ENCODE assay signal across 17 mouse cellular contexts in the genomic region with DNA sequence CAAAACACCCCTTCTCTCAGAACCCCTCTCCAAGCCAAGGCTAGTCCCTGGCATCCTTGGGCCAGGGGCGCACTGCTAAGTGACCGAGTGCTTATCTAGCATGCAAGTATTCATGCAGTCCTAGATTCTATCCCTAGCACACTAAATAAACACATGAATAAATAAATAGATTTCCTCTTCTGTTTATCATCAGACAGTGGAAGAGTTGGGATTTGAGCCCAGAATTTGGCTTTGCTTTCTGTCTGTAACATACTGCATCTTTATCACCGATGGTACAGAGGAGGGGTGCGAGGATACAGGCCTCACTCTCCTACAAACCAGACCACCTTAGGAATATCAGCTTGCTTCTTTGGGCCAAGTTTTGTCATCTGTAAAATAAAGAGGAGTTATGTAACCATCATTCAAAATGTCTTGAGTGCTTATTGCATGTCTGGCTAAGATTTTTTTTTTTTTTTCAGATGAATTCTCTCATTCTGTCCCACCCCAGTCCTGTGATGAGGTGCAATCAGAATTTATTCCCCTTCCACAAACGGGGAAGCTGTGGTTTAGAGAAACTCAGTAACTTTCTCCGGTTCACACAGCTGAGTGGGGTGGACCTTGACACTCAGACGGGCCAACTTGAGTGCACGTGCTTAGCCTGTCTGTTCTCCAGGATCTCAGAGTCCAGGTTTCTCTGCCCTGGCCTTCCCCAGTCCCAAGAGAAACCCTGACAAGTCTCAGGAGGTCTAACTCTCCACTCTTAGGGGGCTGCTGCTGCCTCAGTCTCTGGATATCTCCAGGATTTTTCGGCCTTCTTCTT. TPM values are rescaled to one million over a fixed set of nuclear protein-coding genes. Genes with fewer than 3 reads are reported as not detected.
DNase-seq lines count a peak whose midpoint lies in the region; ATAC-seq and TF ChIP-seq lines count a peak whose summit lies in the region.
"Had no signal": no experiment of that assay in that cellular context is flagged by ENCODE, and none has a peak within 500 bp of the region (broad histone marks: within the 10 kb centered on the region; RNA-seq: fewer than 3 reads in every experiment).

No protein-coding gene starts in this region.

- no peak overlapping the region for H3K4me2 ChIP-seq in liver, embryonic 12.5 days
- no peak overlapping the region for H3K4me2 ChIP-seq in intestine, embryonic 15.5 days (replicated peaks)
- H3K4me2 ChIP-seq: embryonic facial prominence, embryonic 13.5 days; hindbrain, embryonic 13.5 days; midbrain, embryonic 12.5 days; neural tube, embryonic 15.5 days had no signal

- DNase-seq in liver, adult 2 months (ENCODE audit: extremely low read depth, low read depth, low spot score): peak; percentile 88
- peak; percentile 74 to 88 for DNase-seq in kidney, postnatal 25 days
- DNase-seq in forebrain, embryonic 10.5 days (ENCODE audit: extremely low spot score, low spot score): no peak
- no peak for DNase-seq in gastrocnemius, postnatal 10 days
- DNase-seq: adrenal gland, postnatal 25 days; cerebellum, adult 2 months; heart, postnatal 10 days; liver; thymus, adult 2 months had no signal

- no peak overlapping the region for H3K9ac ChIP-seq in liver, adult 2 months (ENCODE audit: low read depth, low read length)
- H3K9ac ChIP-seq in liver, embryonic 12.5 days: no peak overlapping the region
- H3K9ac ChIP-seq in intestine, embryonic 15.5 days: no peak overlapping the region
- H3K9ac ChIP-seq: embryonic facial prominence, embryonic 13.5 days; hindbrain, embryonic 13.5 days; midbrain, embryonic 12.5 days; neural tube, embryonic 15.5 days had no signal

- no peak for ATAC-seq in liver, embryonic 12.5 days
- ATAC-seq in granulocyte monocyte progenitor cell, adult 5-6 weeks (replicated peaks; ENCODE audit: poor library complexity, severe bottlenecking): peak; percentile 87
- ATAC-seq in intestine, embryonic 15.5 days: peak; percentile 81

- peak overlapping the region; percentile 80 for H3K27ac ChIP-seq in liver, adult 2 months (replicated peaks; ENCODE audit: insufficient read depth, low read depth, low read length)
- H3K27ac ChIP-seq in liver, embryonic 12.5 days: no peak overlapping the region
- 0 out of 2 replicates have a peak overlapping the region, but pooled peaks have one; percentile 1 for H3K27ac ChIP-seq in intestine, embryonic 15.5 days
- no peak overlapping the region for H3K27ac ChIP-seq in forebrain, embryonic 10.5 days
- H3K27ac ChIP-seq: embryonic facial prominence, embryonic 13.5 days; hindbrain, embryonic 13.5 days; midbrain, embryonic 12.5 days; neural tube, embryonic 15.5 days had no signal

- no peaks in the 10 kb centered on the region for H3K27me3 ChIP-seq in liver, adult 2 months (ENCODE audit: control insufficient read depth, insufficient read depth, low read length)
- H3K27me3 ChIP-seq in liver, embryonic 12.5 days (replicated peaks): peaks cover 24% of the 10 kb centered on the region
- peaks cover 5% of the 10 kb centered on the region for H3K27me3 ChIP-seq in intestine, embryonic 15.5 days (replicated peaks)
- peaks cover 21% of the 10 kb centered on the region for H3K27me3 ChIP-seq in forebrain, embryonic 10.5 days (ENCODE audit: poor library complexity, severe bottlenecking)

- H3K79me2 ChIP-seq in liver, adult 2 months (ENCODE audit: control insufficient read depth, insufficient read depth, low read length): no peaks in the 10 kb centered on the region

- TF ChIP-seq CTCF in liver, adult 2 months (IDR thresholded peaks at IDR 0.05; ENCODE audit: low read depth, low read length): no peak

- WGBS in liver, adult 2 months: 38% methylated on average over 9 of the region's 9 CpGs
- 50% methylated on average over 9 of the region's 9 CpGs for WGBS in liver, embryonic 12.5 days (ENCODE audit: insufficient replicate concordance)
- WGBS in intestine, embryonic 15.5 days: 64% methylated on average over 9 of the region's 9 CpGs
- WGBS in forebrain, embryonic 10.5 days: 88% methylated on average over 9 of the region's 9 CpGs

- no peak for TF ChIP-seq POLR2A in liver, adult 2 months (IDR thresholded peaks at IDR 0.05; ENCODE audit: extremely low read depth, insufficient read depth, low read length)

- peaks cover 16% of the 10 kb centered on the region for H3K4me1 ChIP-seq in liver, adult 2 months (ENCODE audit: control insufficient read depth, insufficient read depth, low read length)
- H3K4me1 ChIP-seq in liver, embryonic 12.5 days: no peaks in the 10 kb centered on the region
- H3K4me1 ChIP-seq in intestine, embryonic 15.5 days (replicated peaks): no peaks in the 10 kb centered on the region
- peaks cover 6% of the 10 kb centered on the region for H3K4me1 ChIP-seq in forebrain, embryonic 10.5 days
- H3K4me1 ChIP-seq: hindbrain, embryonic 13.5 days; neural tube, embryonic 15.5 days had no signal

- no peaks in the 10 kb centered on the region for H3K9me3 ChIP-seq in liver, embryonic 12.5 days (replicated peaks)
- no peaks in the 10 kb centered on the region; the same call in 1 of the 2 replicates for H3K9me3 ChIP-seq in intestine, embryonic 15.5 days
- H3K9me3 ChIP-seq in forebrain, embryonic 10.5 days: no peaks in the 10 kb centered on the region; the same call in 1 of the 2 replicates
- H3K9me3 ChIP-seq: hindbrain, embryonic 13.5 days; midbrain, embryonic 12.5 days had no signal

- no peak overlapping the region for H3K4me3 ChIP-seq in liver, adult 2 months (ENCODE audit: insufficient read depth, low read depth, low read length)
- no peak overlapping the region for H3K4me3 ChIP-seq in liver, embryonic 12.5 days
- H3K4me3 ChIP-seq in intestine, embryonic 15.5 days (replicated peaks): no peak overlapping the region
- H3K4me3 ChIP-seq in forebrain, embryonic 10.5 days: no peak overlapping the region
- H3K4me3 ChIP-seq: embryonic facial prominence, embryonic 13.5 days; hindbrain, embryonic 13.5 days; midbrain, embryonic 12.5 days; neural tube, embryonic 15.5 days had no signal

- H3K36me3 ChIP-seq in liver, adult 2 months (ENCODE audit: control insufficient read depth, insufficient read depth, low read length): no peaks in the 10 kb centered on the region
- no peaks in the 10 kb centered on the region for H3K36me3 ChIP-seq in liver, embryonic 12.5 days
- H3K36me3 ChIP-seq in intestine, embryonic 15.5 days: no peaks in the 10 kb centered on the region
- no peaks in the 10 kb centered on the region for H3K36me3 ChIP-seq in forebrain, embryonic 10.5 days (replicated peaks)
- H3K36me3 ChIP-seq: embryonic facial prominence, embryonic 13.5 days; hindbrain, embryonic 13.5 days; midbrain, embryonic 12.5 days; neural tube, embryonic 15.5 days had no signal

RNA-seq across cellular contexts. Expression of gene Fbp1, which starts 5.2 kb away (rescaled TPM):
- 1,448 and 1,888 TPM in 2 replicates for total RNA-seq in liver, adult 2 months (2014; rRNA removed)
- polyA plus RNA-seq in liver, adult 2 months (2012; rRNA removed): 1,550 and 1,804 TPM in 2 replicates
- not detected in 2 replicates for polyA plus RNA-seq in liver, embryonic 12.5 days (2016; fragmentation: Nextera tagmentation; extraction: Ambion mirVana)
- total RNA-seq in granulocyte monocyte progenitor cell, adult 5-6 weeks (2014; fragmentation: Nextera tagmentation): 9.1 and 15.6 TPM in 2 replicates
- 16.6 and 19.3 TPM in 2 replicates for total RNA-seq in granulocyte monocyte progenitor cell, adult 5-6 weeks (2017)
- 2.2 and 4.0 TPM in 2 replicates for polyA plus RNA-seq in intestine, embryonic 15.5 days (2015; fragmentation: Nextera tagmentation; extraction: Ambion mirVana)
- not detected in 2 replicates for polyA plus RNA-seq in forebrain, embryonic 10.5 days (2016; fragmentation: Nextera tagmentation; extraction: Ambion mirVana)
- under 1 TPM in 1 of 2 experiments, not detected in 1; 0.54 TPM for total RNA-seq in gastrocnemius, postnatal 10 days (2021)
- total RNA-seq: heart, postnatal 10 days had no signal
- polyA plus RNA-seq: cerebellum, adult 2 months; midbrain, embryonic 12.5 days had no signal

RNA-seq across cellular contexts. Expression of gene Fbp2, which starts 35.0 kb away (rescaled TPM):
- 0.09 TPM in 1 of 2 replicates, not detected in the other for total RNA-seq in liver, adult 2 months (2014; rRNA removed)
- polyA plus RNA-seq in liver, adult 2 months (2012; rRNA removed): 0.09 and 0.10 TPM in 2 replicates
- not detected in 2 replicates for polyA plus RNA-seq in liver, embryonic 12.5 days (2016; fragmentation: Nextera tagmentation; extraction: Ambion mirVana)
- total RNA-seq in granulocyte monocyte progenitor cell, adult 5-6 weeks (2014; fragmentation: Nextera tagmentation): not detected in 2 replicates
- total RNA-seq in granulocyte monocyte progenitor cell, adult 5-6 weeks (2017): not detected in 2 replicates
- 246 and 281 TPM in 2 replicates for polyA plus RNA-seq in intestine, embryonic 15.5 days (2015; fragmentation: Nextera tagmentation; extraction: Ambion mirVana)
- polyA plus RNA-seq in forebrain, embryonic 10.5 days (2016; fragmentation: Nextera tagmentation; extraction: Ambion mirVana): 0.10 TPM in 1 of 2 replicates, not detected in the other
- 100 to 1,000 TPM; 156 to 173 TPM for total RNA-seq in gastrocnemius, postnatal 10 days (2021)
- total RNA-seq: left cerebral cortex, postnatal 36 days had no signal
- polyA plus RNA-seq: cerebellum, adult 2 months; midbrain, embryonic 12.5 days had no signal

Comparison
In these comparisons a context has a peak if more than half of its experiments do, and no peak if none do; other contexts are left out.
1. H3K27ac ChIP-seq: peak in liver, adult 2 months (single experiment) and intestine, embryonic 15.5 days (single experiment); none in liver, embryonic 12.5 days (single experiment) and forebrain, embryonic 10.5 days (single experiment).
2. RNA of gene Fbp1, which starts 5.2 kb away (polyA plus RNA-seq): 1,550 to 1,804 TPM in liver, adult 2 months; 2.2 to 4.0 TPM in intestine, embryonic 15.5 days, not detected in liver, embryonic 12.5 days and not detected in forebrain, embryonic 10.5 days; every median in the first group is over 100 times any median in the second.
3. DNase-seq: peak in liver, adult 2 months (single experiment) and kidney, postnatal 25 days (2 of 2); none in forebrain, embryonic 10.5 days (single experiment) and gastrocnemius, postnatal 10 days (single experiment).
4. RNA of gene Fbp2, which starts 35.0 kb away (polyA plus RNA-seq): 246 to 281 TPM in intestine, embryonic 15.5 days; 0.10 TPM in forebrain, embryonic 10.5 days, 0.09 to 0.10 TPM in liver, adult 2 months and not detected in liver, embryonic 12.5 days; every median in the first group is over 100 times any median in the second.